Mouse (Mus musculus) thymus, adult 2 months (tissue): Measurements from ENCODE around the gene Gm3278. TPM values are rescaled to one million over a fixed set of nuclear protein-coding genes. Genes with fewer than 3 reads are reported as not detected.
"Not testable (repeated sequence)": the region's sequence is repeated elsewhere in the genome, so short reads cannot be mapped to it uniquely, and the experiment has no call there.

Experiments
- DNase-seq: peaks from one replicate; pipeline ENCODE4 v3.0.0; 2021
- H3K27ac ChIP-seq: fragments of 200-500 bp; 2 replicates; pipeline ENCODE4 v1.5.1; 2012; ENCODE audit warnings: low read length, control low read depth; ENCODE audit not compliant: control insufficient read depth, insufficient read depth
- H3K27me3 ChIP-seq: fragments of 200-500 bp; 2 replicates; pipeline ENCODE4 v1.6.1; 2012; ENCODE audit warnings: mild to moderate bottlenecking, low read length, moderate library complexity, mixed read lengths; ENCODE audit not compliant: control insufficient read depth, insufficient read depth
- H3K36me3 ChIP-seq: fragments of 200-500 bp; 2 replicates; pipeline ENCODE4 v1.6.1; 2012; ENCODE audit warnings: mild to moderate bottlenecking, low read length, moderate library complexity; ENCODE audit not compliant: control insufficient read depth, insufficient read depth
- H3K4me1 ChIP-seq: fragments of 200-500 bp; replicated peaks from 2 replicates; pipeline ENCODE4 v1.6.1; 2012; ENCODE audit warnings: low read length; ENCODE audit not compliant: control insufficient read depth, insufficient read depth
- H3K4me3 ChIP-seq: fragments of 200-500 bp; 2 replicates; pipeline ENCODE4 v1.5.1; 2012; ENCODE audit warnings: mild to moderate bottlenecking, low read length, control low read depth, moderate library complexity; ENCODE audit not compliant: control insufficient read depth, insufficient read depth
- WGBS: fragments of 180-500 bp; shearing (Covaris S2); methylation state at CpG from one replicate; pipeline ENCODE4 v1.1.7; 2018; 5-methylcytosine and 5-hydroxymethylcytosine counted together
- polyA plus RNA-seq: library from polyadenylated mRNA; depleted of rRNA; stranded (reverse); fragments of >200 nt; gene quantifications from 2 replicates; pipeline ENCODE4 v1.2.3, GENCODE M21; 2012; rRNA removed

Gm3278 gene
- not detected in 2 replicates for polyA plus RNA-seq

DNA sequence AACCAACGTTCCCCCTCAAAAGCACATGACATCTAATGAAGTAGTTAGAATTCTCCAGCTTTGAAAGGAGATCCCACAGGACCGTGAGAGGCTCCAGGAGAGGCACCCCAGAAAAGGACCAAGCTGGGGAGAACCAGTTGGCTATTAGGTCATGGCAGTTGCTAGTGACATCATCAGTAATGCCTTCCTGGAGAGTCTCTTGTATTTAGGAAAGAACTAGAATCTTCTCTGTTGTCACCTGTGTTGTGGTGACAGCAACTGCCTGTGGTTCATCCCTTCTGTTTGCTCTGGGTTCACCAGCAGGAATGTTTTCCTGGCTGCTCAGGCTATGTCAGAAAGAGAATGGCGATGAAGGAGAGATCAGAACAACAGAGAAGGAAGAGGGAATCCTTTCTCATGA, at the start of gene Gm3278:
Gene Gm3278 (plus strand): TSS at position 301 of the 400 bp plus-strand sequence.
- 82% methylated on average over 1 of the region's 3 CpGs for whole genome bisulfite sequencing
- H3K27ac ChIP-seq, H3K27me3 ChIP-seq: not testable (repeated sequence)

DNA sequence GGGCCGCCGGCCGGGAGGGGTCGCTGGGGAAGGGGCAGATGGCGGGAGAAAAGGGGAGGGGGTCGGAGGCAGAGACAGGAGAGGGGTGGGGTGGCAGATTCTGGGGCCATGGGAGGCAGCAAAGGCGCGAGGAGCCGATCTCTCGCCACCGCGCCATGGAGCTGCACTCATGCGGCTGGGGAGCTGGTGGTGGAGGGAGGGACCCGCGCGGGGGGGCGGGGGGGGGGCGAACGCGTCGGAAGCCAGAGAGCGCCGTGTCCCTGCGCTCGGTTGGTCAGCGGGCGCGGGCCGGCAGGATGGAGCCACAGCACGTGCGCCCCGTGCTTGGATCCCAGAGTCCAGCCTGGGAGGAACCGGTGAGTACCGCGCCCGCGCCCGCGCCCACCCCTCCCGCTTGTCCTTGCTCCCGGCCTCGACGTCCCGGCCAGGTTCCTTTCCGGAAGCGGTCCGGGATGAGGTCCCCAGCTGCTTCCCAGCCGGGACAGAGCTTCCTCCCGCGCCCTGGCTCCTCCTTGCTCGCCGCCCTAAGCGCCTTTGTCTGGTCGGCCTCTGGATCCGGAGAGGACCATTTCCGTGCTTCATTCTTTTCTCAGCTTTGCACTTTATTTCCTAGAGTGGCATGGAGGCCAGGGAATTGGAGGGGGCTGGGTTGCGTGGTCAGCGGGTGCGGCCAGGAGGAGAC, 36.8 kb upstream of the Gm3278 start, which contains the start of gene Gm3264:
Gene Gm3264 (plus strand): TSS at position 278 of the 682 bp plus-strand sequence.
- WGBS, result 20% methylated on average over 29 of the region's 59 CpGs
- not testable (repeated sequence) for H3K4me1 ChIP-seq, H3K27me3 ChIP-seq, DNase-seq, H3K27ac ChIP-seq, H3K4me3 ChIP-seq, H3K36me3 ChIP-seq

More for the DNA sequence above, at the start of gene Gm3278:
- H3K4me1 ChIP-seq, H3K36me3 ChIP-seq, H3K4me3 ChIP-seq, DNase-seq: not testable (repeated sequence)

Other genes with a start within 250 kb of the Gm3278 start
- not detected in 2 replicates for gene Gm3239, start 228.2 kb upstream of the Gm3278 start, polyA plus RNA-seq
- gene Gm7876, start 183.2 kb upstream of the Gm3278 start, polyA plus RNA-seq, result not detected in 2 replicates
- 0.07 TPM in 1 of 2 replicates, not detected in the other for gene Gm3252, start 165.6 kb upstream of the Gm3278 start, polyA plus RNA-seq
- gene Gm9602, start 116.1 kb upstream of the Gm3278 start, polyA plus RNA-seq, result not detected in 2 replicates
- gene Gm3269, start 54.3 kb upstream of the Gm3278 start, polyA plus RNA-seq, result not detected in 2 replicates
- gene Gm3264, start 36.8 kb upstream of the Gm3278 start, polyA plus RNA-seq, result not detected in 2 replicates
- not detected in 2 replicates for gene Gm8297, start 91.5 kb downstream of the Gm3278 start, polyA plus RNA-seq
- not detected in 2 replicates for gene Gm3298, start 123.5 kb downstream of the Gm3278 start, polyA plus RNA-seq
- gene 4930555G01Rik, start 158.2 kb downstream of the Gm3278 start, polyA plus RNA-seq, result not detected in 2 replicates
- gene Gm8281, start 178.6 kb downstream of the Gm3278 start, polyA plus RNA-seq, result 0.13 TPM in 1 of 2 replicates, not detected in the other
- 0.15 TPM in 1 of 2 replicates, not detected in the other for gene Gm8279, start 239.1 kb downstream of the Gm3278 start, polyA plus RNA-seq